In genomic region chr14:34693970-34694369, GRCm38 (mm10) we compare ENCODE assay signal across 20 mouse cellular contexts.
"Had no signal": no experiment of that assay in that cellular context is flagged by ENCODE, and none has a peak within 500 bp of the region (broad histone marks: within the 10 kb centered on the region; RNA-seq: fewer than 3 reads in every experiment).

No protein-coding gene starts in this region.

- H3K4me3 ChIP-seq: midbrain, embryonic 10.5 days; midbrain, embryonic 12.5 days; myocyte; neural tube, embryonic 13.5 days; neural tube, embryonic 15.5 days; stomach, embryonic 15.5 days had no signal

- DNase-seq: lung, adult 18-20 months; lung, embryonic 14.5 days; lung, postnatal 10 days; lung, postnatal 4 days; midbrain, embryonic 14.5 days; retina, postnatal 1 day; right cerebral cortex, adult 18-20 months; right cerebral cortex, postnatal 25 days; right cerebral cortex, postnatal 4 days; spleen, adult 18-20 months; thymus, postnatal 14 days; thymus, postnatal 36 days had no signal

- H3K27ac ChIP-seq: midbrain, embryonic 10.5 days; midbrain, embryonic 12.5 days; neural tube, embryonic 13.5 days; neural tube, embryonic 15.5 days; stomach, embryonic 15.5 days; stomach, postnatal 0 days had no signal

- ATAC-seq: midbrain, embryonic 16.5 days had no signal
